Mouse (Mus musculus): ENCODE measurements around the gene Brd1. TPM values are rescaled to one million over a fixed set of nuclear protein-coding genes. Genes with fewer than 3 reads are reported as not detected.
"Not testable (repeated sequence)": the region's sequence is repeated elsewhere in the genome, so short reads cannot be mapped to it uniquely, and the experiment has no call there.

Brd1 gene
- polyA plus RNA-seq, 1 experiment from 2014 or later = 15.0 TPM

DNA sequence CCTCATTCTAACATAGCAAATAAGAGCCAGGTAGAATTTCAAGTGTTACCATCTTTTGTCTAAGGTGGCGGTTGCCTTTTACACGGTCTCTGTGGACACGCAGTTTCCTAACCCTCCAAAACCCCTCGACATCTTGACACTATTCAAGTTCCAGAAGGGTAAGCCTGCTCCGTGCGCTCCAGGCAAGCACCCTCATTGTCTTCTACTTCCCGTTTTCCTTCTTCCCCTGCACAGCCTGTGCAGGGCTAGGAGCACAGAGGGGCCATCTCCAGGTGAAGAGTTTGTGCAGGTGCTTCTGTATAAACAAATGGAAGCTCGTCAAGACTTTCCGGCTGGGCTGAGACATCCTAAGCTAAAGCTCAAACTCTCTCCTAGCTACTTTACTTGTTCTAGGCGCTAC, 16.0 kb upstream of the Brd1 start:
- Histone ChIP-seq H3K27me3 (no peaks in the 10 kb centered on the region), H3K4me3 (no peak overlapping the region), H3K9ac (no peak overlapping the region), H3K4me1 (replicated peaks) (peaks cover 27% of the 10 kb centered on the region), H3K36me3 (no peaks in the 10 kb centered on the region), H3K27ac (replicated peaks) (no peak overlapping the region), H3K9me3 (no peaks in the 10 kb centered on the region), H3K4me2 (no peak overlapping the region)
- WGBS = 92% methylated on average over 10 of the region's 10 CpGs
- no peak for ATAC-seq (ENCODE audit: low FRiP score, low read depth)

DNA sequence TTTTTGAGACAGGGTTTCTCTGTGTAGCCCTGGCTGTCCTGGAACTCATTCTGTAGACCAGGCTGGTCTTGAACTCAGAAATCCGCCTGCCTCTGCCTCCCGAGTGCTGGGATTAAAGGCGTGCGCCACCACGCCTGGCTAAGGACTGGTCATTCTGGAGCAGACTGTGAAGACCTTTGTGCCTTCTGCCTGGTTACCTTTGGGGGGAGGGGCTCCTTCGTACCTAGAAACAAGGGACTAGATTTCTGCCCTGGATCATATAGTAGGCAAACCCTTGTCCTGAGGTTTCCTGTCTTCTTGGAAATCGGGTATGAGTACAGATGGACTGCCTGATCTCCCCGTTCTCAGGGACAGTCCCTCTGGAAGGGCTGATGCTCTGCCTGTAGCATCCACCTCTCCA, 15.6 kb upstream of the Brd1 start:
- not testable (repeated sequence) for H3K36me3 ChIP-seq; H3K9ac ChIP-seq; ATAC-seq (ENCODE audit: low FRiP score, low read depth); H3K9me3 ChIP-seq; H3K4me3 ChIP-seq; H3K27ac ChIP-seq (replicated peaks); H3K4me2 ChIP-seq; H3K27me3 ChIP-seq
- WGBS = 95% methylated on average over 8 of the region's 8 CpGs
- peaks cover 22% of the 10 kb centered on the region for H3K4me1 ChIP-seq (replicated peaks)

DNA sequence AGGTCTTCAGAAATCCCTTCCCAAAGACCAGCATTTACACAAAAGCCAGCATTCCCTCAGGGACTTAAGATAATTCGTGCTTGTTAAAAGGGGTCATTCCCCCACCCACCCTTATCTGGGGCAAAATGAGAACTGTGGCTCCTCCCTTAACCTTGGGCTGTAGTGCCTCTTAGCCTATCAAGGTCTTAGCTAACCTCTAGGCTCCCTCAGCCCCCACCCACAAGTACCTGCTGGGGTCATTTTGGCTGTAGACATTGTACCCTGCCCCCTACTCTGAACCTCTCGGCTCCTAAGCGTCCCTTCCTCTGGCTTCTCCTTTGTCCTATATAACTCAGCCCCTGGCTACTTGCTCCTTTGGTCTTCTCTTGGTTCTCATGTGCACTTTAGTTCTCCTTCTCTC, 11.9 kb upstream of the Brd1 start:
- peaks cover 7% of the 10 kb centered on the region for H3K4me1 ChIP-seq (replicated peaks)
- H3K4me2 ChIP-seq = no peak overlapping the region
- 47% methylated on average over 3 of the region's 3 CpGs for WGBS
- no peak overlapping the region for H3K9ac ChIP-seq
- no peak overlapping the region for H3K27ac ChIP-seq (replicated peaks)
- no peaks in the 10 kb centered on the region for H3K9me3 ChIP-seq
- H3K4me3 ChIP-seq = no peak overlapping the region
- no peak for ATAC-seq (ENCODE audit: low FRiP score, low read depth)
- H3K36me3 ChIP-seq = no peaks in the 10 kb centered on the region
- no peaks in the 10 kb centered on the region for H3K27me3 ChIP-seq

DNA sequence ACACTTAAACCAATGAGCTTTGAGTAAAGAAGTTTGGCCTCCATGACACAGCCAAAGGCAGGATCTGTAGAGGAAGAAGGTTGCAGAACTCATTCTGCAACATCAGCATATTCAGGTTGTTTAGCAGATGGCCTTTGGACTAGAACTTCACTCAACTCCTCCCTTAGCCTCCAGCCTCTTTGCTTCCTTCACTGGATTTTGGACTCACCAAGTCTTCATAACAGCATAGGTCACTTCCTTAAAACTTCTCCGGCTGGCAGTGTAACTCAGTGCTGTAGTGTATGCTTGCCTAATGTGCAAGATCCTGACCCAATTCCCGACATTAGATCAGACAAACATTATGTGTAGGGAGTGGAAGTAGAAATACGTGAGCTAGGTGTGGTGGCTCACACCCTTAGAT, 11.3 kb upstream of the Brd1 start:
- ATAC-seq (ENCODE audit: low FRiP score, low read depth) = no peak
- no peak overlapping the region for H3K4me3 ChIP-seq
- H3K27me3 ChIP-seq = no peaks in the 10 kb centered on the region
- H3K9me3 ChIP-seq = no peaks in the 10 kb centered on the region
- no peak overlapping the region for H3K9ac ChIP-seq
- H3K4me2 ChIP-seq = no peak overlapping the region
- 86% methylated on average over 3 of the region's 3 CpGs for WGBS
- H3K36me3 ChIP-seq = no peaks in the 10 kb centered on the region
- H3K27ac ChIP-seq (replicated peaks) = no peak overlapping the region
- peaks cover 2% of the 10 kb centered on the region; the same call in 1 of the 2 replicates for H3K4me1 ChIP-seq (replicated peaks)

DNA sequence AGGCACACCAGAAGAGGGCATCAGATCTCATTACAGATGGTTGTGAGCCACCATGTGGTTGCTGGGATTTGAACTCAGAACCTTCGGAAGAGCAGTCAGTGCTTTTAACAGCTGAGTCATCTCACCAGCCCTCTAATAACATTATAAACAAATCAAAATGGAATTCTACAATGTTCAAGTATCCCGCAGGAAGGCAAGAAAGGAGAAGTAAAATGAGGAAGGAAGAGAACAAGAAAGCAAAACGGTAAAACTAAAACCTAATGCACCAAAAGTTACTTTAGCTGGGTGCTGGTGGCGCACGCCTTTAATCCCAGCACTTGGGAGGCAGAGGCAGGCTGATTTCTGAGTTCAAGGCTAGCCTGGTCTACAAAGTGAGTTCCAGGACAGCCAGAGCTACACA, 9.3 kb upstream of the Brd1 start:
- H3K4me1 ChIP-seq (replicated peaks); H3K27ac ChIP-seq (replicated peaks); H3K9me3 ChIP-seq; H3K27me3 ChIP-seq; H3K4me3 ChIP-seq; H3K9ac ChIP-seq; H3K36me3 ChIP-seq; H3K4me2 ChIP-seq; ATAC-seq (ENCODE audit: low FRiP score, low read depth): not testable (repeated sequence)
- 93% methylated on average over 5 of the region's 5 CpGs for WGBS

DNA sequence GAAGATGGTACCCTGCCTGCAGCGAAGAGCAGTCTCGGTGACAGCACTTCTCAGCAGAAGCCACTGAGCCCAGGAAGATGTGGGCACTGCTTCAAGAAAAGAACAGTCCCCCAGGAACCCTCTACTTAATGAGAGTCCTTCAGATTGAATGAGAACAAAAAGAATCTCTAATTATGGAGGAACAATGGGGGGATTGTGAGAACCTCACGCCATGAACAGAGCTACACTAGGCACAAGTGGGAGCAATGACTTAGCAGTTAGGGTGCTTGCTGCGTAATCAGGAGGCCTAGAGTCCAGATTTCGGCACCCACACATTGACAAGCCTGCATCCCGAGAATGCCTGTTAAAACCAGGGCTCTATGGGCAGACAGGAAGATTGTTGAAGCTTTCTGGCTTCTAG, 7.3 kb upstream of the Brd1 start:
- 53% methylated on average over 6 of the region's 6 CpGs for WGBS
- H3K4me1 ChIP-seq (replicated peaks) = no peaks in the 10 kb centered on the region
- no peaks in the 10 kb centered on the region for H3K27me3 ChIP-seq
- no peak overlapping the region for H3K9ac ChIP-seq
- no peaks in the 10 kb centered on the region for H3K9me3 ChIP-seq
- H3K4me2 ChIP-seq = no peak overlapping the region
- H3K36me3 ChIP-seq = no peaks in the 10 kb centered on the region
- H3K4me3 ChIP-seq = no peak overlapping the region
- no peak overlapping the region for H3K27ac ChIP-seq (replicated peaks)
- no peak for ATAC-seq (ENCODE audit: low FRiP score, low read depth)

DNA sequence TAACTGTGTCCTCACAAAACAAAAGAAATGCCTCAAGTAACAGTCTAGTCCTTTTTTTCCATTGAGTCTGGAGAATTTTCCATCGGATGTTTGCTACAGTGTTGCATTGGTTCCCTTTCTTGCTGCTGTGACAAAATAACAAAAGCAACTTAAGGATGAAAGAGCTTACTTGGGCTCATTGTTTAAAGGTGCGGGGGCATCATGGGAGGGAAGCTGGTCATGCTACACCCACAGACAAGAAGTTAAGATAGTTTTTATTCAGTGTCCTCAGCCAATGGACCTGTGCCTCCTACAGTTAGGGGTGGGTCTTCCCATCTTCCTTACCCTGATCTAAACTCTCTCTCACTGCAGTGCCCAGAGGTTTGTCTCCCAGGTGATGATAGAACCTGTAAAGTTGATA, 4.4 kb upstream of the Brd1 start:
- WGBS = 53% methylated on average over 2 of the region's 2 CpGs
- Histone ChIP-seq H3K36me3 (no peaks in the 10 kb centered on the region), H3K27ac (replicated peaks) (no peak overlapping the region), H3K4me3 (no peak overlapping the region), H3K9me3 (no peaks in the 10 kb centered on the region), H3K9ac (no peak overlapping the region), H3K4me2 (no peak overlapping the region), H3K27me3 (no peaks in the 10 kb centered on the region), H3K4me1 (replicated peaks) (peaks cover 6% of the 10 kb centered on the region)
- ATAC-seq (ENCODE audit: low FRiP score, low read depth) = no peak

DNA sequence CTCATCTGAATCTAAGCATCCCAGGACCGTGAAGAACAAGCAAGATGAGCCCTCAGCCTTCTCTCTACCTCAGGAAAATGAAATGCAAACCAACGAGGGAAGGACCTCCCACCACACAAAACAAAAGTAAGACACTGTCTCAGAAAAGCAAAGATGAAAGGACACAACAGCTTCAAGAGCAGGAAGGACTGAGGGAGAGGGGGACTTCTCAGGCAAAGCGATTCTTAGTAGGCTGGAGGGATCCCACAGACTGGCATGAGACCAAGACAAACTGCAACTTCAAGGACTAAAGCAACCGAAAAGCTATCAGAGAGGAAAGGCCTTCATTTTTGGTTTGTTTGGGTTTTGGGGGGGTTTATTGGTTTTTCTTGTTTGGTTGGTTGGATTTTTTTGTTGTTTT, 2.1 kb upstream of the Brd1 start:
- ATAC-seq (ENCODE audit: low FRiP score, low read depth) = no peak
- H3K9me3 ChIP-seq = no peaks in the 10 kb centered on the region
- WGBS = 75% methylated on average over 4 of the region's 4 CpGs
- no peak overlapping the region for H3K27ac ChIP-seq (replicated peaks)
- no peaks in the 10 kb centered on the region for H3K27me3 ChIP-seq
- H3K36me3 ChIP-seq = no peaks in the 10 kb centered on the region
- H3K9ac ChIP-seq = no peak overlapping the region
- no peak overlapping the region for H3K4me3 ChIP-seq
- peaks cover 24% of the 10 kb centered on the region for H3K4me1 ChIP-seq (replicated peaks)
- no peak overlapping the region for H3K4me2 ChIP-seq

DNA sequence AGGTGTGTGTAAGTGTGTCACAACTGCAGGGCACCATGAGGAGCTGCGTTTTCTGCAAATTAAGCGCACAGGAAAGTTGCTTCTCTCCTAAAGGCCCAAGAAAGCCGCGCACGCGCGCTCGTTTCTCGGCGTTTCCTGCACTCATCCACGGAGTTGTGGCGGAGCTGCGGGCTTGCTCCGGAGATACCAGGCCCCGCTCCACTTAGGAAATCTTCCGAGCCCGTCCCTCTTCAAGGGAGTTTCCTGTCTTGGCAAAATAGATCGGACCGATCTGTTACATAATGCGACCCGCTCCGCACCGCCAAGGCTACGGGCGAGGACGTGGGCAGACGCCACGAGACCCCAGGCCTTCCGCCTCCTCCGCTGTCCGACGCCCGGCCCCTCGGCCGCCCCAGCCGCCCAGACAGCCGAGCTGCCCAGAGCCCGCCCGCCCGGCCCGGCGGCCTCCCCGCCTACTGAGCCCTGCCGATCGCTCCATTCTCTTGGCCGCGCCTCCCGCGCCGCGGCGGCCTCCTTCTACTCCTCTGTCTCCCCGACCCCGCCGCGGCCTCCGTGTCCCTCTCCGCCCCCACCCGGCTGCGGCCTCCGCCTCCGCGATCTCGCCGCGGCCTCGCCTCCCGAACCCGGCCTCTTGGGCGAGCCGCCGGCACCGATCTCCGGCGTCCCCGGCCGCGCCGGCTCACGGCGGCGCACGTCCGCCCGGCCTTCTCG, 837 bp downstream of the Brd1 start:
- Histone ChIP-seq H3K4me2 (peak overlapping the region; percentile 91), H3K9ac (peak overlapping the region; percentile 98), H3K27ac (replicated peaks) (peak overlapping the region; percentile 86), H3K9me3 (no peaks in the 10 kb centered on the region), H3K27me3 (no peaks in the 10 kb centered on the region), H3K4me1 (replicated peaks) (peaks cover 31% of the 10 kb centered on the region), H3K4me3 (peak overlapping the region; percentile 87), H3K36me3 (peaks cover 20% of the 10 kb centered on the region)
- WGBS = under 1% methylated on average over 66 of the region's 86 CpGs
- ATAC-seq (ENCODE audit: low FRiP score, low read depth) = peak; percentile 46; the same call in 1 of the 2 replicates

DNA sequence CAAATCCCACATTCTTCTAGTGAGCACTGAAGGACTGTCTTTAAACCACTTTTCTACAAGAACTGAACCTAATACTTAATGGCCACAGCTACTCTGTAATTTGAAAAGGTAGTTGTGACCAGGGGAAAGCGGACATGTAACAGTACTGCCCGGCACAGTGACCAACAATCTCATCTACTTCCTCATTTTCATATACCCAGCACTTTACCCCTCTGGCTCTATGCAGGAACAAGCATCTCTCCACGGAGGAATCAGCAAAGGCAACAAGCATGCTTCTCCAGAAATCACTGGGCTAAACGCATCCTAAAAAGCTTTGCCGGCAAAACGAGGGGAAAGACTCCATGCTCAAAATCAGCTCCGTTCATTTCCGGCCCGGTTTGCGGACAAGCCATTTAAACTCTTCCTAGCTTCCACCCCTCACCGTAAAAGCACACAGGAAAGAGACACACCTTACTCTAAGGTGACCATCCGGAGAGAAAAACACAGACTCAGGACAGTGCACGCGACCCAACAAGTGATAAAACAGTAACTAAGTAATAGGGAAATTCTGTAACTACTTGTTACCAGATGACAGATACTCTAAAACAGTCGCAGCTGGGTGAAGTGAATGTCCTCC, 1.5 kb downstream of the Brd1 start:
- H3K27me3 ChIP-seq = no peaks in the 10 kb centered on the region
- peak overlapping the region; percentile 98 for H3K9ac ChIP-seq
- ATAC-seq (ENCODE audit: low FRiP score, low read depth) = no peak
- H3K27ac ChIP-seq (replicated peaks) = peak overlapping the region; percentile 86
- 31% methylated on average over 15 of the region's 15 CpGs for WGBS
- peaks cover 31% of the 10 kb centered on the region for H3K4me1 ChIP-seq (replicated peaks)
- peaks cover 23% of the 10 kb centered on the region for H3K36me3 ChIP-seq
- H3K4me2 ChIP-seq = peak overlapping the region; percentile 91
- H3K4me3 ChIP-seq = peak overlapping the region; percentile 87
- no peaks in the 10 kb centered on the region for H3K9me3 ChIP-seq

DNA sequence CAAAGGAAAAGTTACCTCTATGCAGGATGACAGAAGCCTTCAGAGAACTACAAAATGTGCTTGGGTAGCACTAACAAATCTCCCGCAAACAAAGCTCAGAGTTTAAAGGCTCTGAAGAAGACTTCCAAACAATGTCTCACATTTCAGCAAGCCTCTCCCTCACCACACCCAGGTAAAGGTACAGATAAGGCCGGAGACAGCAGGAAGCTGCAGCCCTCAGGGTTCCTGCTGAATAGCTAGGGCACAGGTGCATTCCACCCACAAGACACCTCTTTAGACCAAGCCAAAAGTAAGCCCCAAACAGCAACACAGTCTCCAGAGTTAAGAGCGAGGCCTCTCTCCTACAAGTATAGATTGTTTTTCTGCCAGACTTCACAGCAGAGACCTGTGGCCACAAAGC, 3.3 kb downstream of the Brd1 start:
- Histone ChIP-seq H3K4me2 (no peak overlapping the region), H3K27ac (replicated peaks) (no peak overlapping the region), H3K4me3 (no peak overlapping the region), H3K9me3 (no peaks in the 10 kb centered on the region), H3K9ac (no peak overlapping the region), H3K36me3 (peaks cover 34% of the 10 kb centered on the region), H3K27me3 (no peaks in the 10 kb centered on the region), H3K4me1 (replicated peaks) (peaks cover 31% of the 10 kb centered on the region)
- 87% methylated on average over 3 of the region's 3 CpGs for WGBS
- ATAC-seq (ENCODE audit: low FRiP score, low read depth) = no peak

DNA sequence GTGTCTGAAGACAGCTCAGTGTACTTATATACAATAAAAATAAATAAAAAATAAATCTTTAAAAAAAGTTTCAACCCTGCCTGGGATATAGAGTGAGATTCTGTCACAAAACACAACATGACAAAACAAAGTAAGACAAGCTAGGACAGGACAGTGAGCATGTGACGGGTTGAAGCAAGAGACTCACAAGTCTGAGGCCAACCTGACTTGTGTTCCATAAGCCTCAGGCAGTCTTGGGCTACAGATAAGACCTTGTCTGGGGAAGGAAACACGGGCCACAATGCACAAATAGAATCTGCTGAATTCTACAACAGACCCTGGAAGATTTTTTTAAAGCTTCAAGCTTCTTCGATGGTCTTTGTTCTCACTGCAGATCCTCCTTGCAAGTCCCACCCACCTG, 6.8 kb downstream of the Brd1 start:
- no peak overlapping the region for H3K27ac ChIP-seq (replicated peaks)
- no peak overlapping the region for H3K9ac ChIP-seq
- peaks cover 58% of the 10 kb centered on the region for H3K36me3 ChIP-seq
- H3K9me3 ChIP-seq = no peaks in the 10 kb centered on the region
- H3K27me3 ChIP-seq = no peaks in the 10 kb centered on the region
- 85% methylated on average over 3 of the region's 3 CpGs for WGBS
- peaks cover 26% of the 10 kb centered on the region for H3K4me1 ChIP-seq (replicated peaks)
- H3K4me2 ChIP-seq = no peak overlapping the region
- no peak for ATAC-seq (ENCODE audit: low FRiP score, low read depth)
- no peak overlapping the region for H3K4me3 ChIP-seq

DNA sequence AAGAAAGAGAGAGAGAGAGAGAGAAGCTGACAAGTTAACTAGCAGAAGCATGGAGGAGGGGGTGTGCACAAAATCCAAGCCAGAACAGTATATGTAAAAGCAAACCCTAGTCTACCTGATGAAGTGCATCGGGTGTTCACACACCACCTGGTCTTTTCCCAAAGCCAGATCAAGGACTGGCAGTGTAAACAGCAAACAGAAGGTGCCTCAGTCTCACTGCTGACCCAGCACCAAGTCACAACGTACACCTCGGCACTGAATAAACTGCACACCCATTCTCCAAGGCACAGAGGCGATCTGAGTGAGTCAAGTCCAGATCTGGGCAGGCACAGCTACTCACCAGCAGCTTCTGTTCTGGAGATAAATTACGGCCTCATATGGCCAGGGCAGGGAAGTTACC, 9.0 kb downstream of the Brd1 start:
- Histone ChIP-seq H3K4me3 (no peak overlapping the region), H3K9ac (no peak overlapping the region), H3K4me2 (no peak overlapping the region), H3K36me3 (peaks cover 62% of the 10 kb centered on the region), H3K9me3 (no peaks in the 10 kb centered on the region), H3K27me3 (no peaks in the 10 kb centered on the region), H3K4me1 (replicated peaks) (0 out of 2 replicates have a peak, but pooled peaks cover 9% of the 10 kb centered on the region), H3K27ac (replicated peaks) (no peak overlapping the region)
- ATAC-seq (ENCODE audit: low FRiP score, low read depth) = no peak
- 90% methylated on average over 5 of the region's 5 CpGs for WGBS
